Mouse (Mus musculus) limb, embryonic 14.5 days (tissue): ENCODE measurements around the gene Cep57. TPM values are rescaled to one million over a fixed set of nuclear protein-coding genes. Genes with fewer than 3 reads are reported as not detected.

Source experiments
- ATAC-seq: fragments of 200-750 bp; cut with Nextera tagmentation; 2 replicates; pipeline ENCODE4 v1.8.0; 2017; ENCODE audit warnings: low read depth, moderate number of reproducible peaks, moderate TSS enrichment; ENCODE audit not compliant: low FRiP score
- DNase-seq: peaks from one replicate; pipeline ENCODE4 v3.0.0-alpha.2; 2015; ENCODE audit warnings: low spot score
- H3K27ac ChIP-seq: fragments of 300-500 bp; sonication (generic); replicated peaks from 2 replicates; pipeline ENCODE4 v1.5.1; 2014; ENCODE audit warnings: low read depth, mild to moderate bottlenecking, low read length, moderate library complexity, mixed read lengths
- H3K27me3 ChIP-seq: fragments of 300-500 bp; sonication (generic); 2 replicates; pipeline ENCODE4 v1.6.1; 2014; ENCODE audit warnings: low read length, mixed read lengths; ENCODE audit not compliant: control insufficient read depth, insufficient read depth
- H3K36me3 ChIP-seq: fragments of 300-500 bp; sonication (generic); 2 replicates; pipeline ENCODE4 v1.6.1; 2014; ENCODE audit warnings: mild to moderate bottlenecking, low read length, moderate library complexity, mixed read lengths; ENCODE audit not compliant: control insufficient read depth, insufficient read depth
- H3K4me1 ChIP-seq: fragments of 300-500 bp; sonication (generic); 2 replicates; pipeline ENCODE4 v1.6.1; 2014; ENCODE audit warnings: antibody characterized with exemption, low read length, mixed read lengths; ENCODE audit not compliant: control insufficient read depth, insufficient read depth
- H3K4me2 ChIP-seq: fragments of 300-500 bp; sonication (generic); replicated peaks from 2 replicates; pipeline ENCODE4 v1.6.1; 2014; ENCODE audit warnings: low read depth, mild to moderate bottlenecking, low read length, moderate library complexity; ENCODE audit not compliant: severe bottlenecking
- H3K4me3 ChIP-seq: fragments of 300-500 bp; sonication (generic); replicated peaks from 2 replicates; pipeline ENCODE4 v1.5.1; 2014; ENCODE audit warnings: low read length
- H3K9ac ChIP-seq: fragments of 300-500 bp; sonication (generic); 2 replicates; pipeline ENCODE4 v1.6.1; 2014; ENCODE audit warnings: mild to moderate bottlenecking, low read depth, low read length, moderate library complexity; ENCODE audit not compliant: severe bottlenecking
- H3K9me3 ChIP-seq: fragments of 300-500 bp; sonication (generic); 2 replicates; pipeline ENCODE4 v1.6.1; 2016; ENCODE audit warnings: low read length; ENCODE audit not compliant: control insufficient read depth
- POLR2A ChIP-seq: fragments of 200-500 bp; IDR thresholded peaks from 2 replicates; pipeline ENCODE4 v1.8.0; 2012; ENCODE audit warnings: inconsistent platforms, mild to moderate bottlenecking, moderate library complexity, borderline replicate concordance; ENCODE audit not compliant: insufficient read depth, insufficient read length; ENCODE audit errors: extremely low read depth
- WGBS: fragments of 180-500 bp; shearing (Covaris S2); extraction: QIAGEN DNeasy Blood & Tissue Kit; methylation state at CpG from one replicate; pipeline ENCODE4 v1.1.7; 2014; 5-methylcytosine and 5-hydroxymethylcytosine counted together
- polyA plus RNA-seq, 2 experiments: library from polyadenylated mRNA; depleted of rRNA in 1 of 2; stranded (reverse) in 1 of 2; unstranded in 1 of 2; fragments of >200 nt; fragmentation: Nextera tagmentation in 1 of 2; extraction: Ambion mirVana in 1 of 2; gene quantifications; 2 replicates each; pipeline versions ENCODE4 v1.2.1 to v1.2.3; 2012 to 2014

Cep57 gene
- polyA plus RNA-seq, 2 experiments = 46.9 to 53.1 TPM

DNA sequence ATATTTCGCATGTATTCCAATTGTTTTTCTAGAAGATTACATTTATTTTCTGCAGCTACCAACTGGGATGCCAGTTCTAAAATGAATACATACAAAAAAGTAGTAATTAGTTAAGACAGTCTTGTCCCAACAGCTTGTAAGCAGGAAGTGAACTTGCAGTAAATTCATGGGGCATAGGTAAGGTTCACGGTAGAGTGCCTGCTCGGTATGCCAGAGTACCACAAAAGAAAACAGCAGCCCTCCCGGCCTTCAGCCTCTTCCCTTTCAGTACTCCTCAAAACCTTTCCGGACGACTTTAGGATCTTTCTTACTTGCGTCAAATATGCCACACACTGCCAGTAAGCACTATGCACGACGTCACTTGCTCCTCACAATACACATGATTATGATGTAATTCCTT, 8.5 kb downstream of the Cep57 start:
- DNase-seq (no peak), ATAC-seq (no peak)
- 91% methylated on average over 9 of the region's 9 CpGs for WGBS
- H3K9me3 ChIP-seq = no peaks in the 10 kb centered on the region
- no peaks in the 10 kb centered on the region for H3K27me3 ChIP-seq
- H3K9ac ChIP-seq = no peak overlapping the region
- H3K36me3 ChIP-seq = peaks cover 76% of the 10 kb centered on the region
- no peak overlapping the region for H3K4me3 ChIP-seq
- H3K4me2 ChIP-seq = no peak overlapping the region
- no peak overlapping the region for H3K27ac ChIP-seq
- no peaks in the 10 kb centered on the region for H3K4me1 ChIP-seq
- no peak for TF ChIP-seq POLR2A

DNA sequence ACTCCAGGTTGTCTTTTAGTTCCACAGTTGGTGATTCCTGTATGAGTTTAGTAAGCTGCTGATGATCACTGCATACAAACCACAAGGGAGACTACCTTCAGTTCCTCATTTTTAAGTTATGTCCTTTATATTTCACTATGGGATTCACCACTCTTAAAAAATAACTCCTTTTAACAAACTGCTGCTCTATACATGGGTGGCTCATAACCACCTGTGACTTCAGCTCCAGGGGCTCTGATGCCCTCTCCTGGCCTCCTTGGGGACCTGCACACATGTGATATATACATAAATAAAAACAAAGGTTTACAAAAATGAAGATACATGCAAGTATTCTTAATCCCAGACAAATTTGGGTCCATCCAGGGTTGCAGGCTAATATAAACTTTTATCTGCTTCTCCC, 17.0 kb downstream of the Cep57 start:
- no peak for TF ChIP-seq POLR2A

DNA sequence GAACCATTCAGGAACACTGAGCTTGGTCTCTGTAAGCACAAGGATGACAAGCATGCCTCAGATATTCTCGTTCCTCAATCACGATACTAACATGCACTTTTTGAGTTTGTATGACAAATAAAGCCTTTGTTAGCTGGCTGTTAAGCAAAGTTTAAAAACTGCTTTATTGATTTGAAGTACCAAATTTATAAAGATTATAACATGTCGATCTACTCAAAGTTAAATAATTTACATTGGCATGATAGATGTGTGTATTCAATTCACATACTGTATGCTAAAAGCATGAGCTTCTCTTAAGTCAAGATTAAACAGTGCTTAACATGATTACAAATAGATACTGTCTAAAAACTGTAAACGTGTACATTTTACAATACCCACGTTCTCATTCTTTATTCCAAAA, 19.2 kb downstream of the Cep57 start:
- H3K27ac ChIP-seq = no peak overlapping the region
- no peaks in the 10 kb centered on the region for H3K4me1 ChIP-seq
- no peaks in the 10 kb centered on the region for H3K27me3 ChIP-seq
- no peak overlapping the region for H3K4me2 ChIP-seq
- H3K36me3 ChIP-seq = peaks cover 84% of the 10 kb centered on the region
- WGBS = 92% methylated on average over 5 of the region's 5 CpGs
- no peak overlapping the region for H3K4me3 ChIP-seq
- ATAC-seq (no peak), DNase-seq (no peak)
- no peak for TF ChIP-seq POLR2A
- no peak overlapping the region for H3K9ac ChIP-seq
- no peaks in the 10 kb centered on the region for H3K9me3 ChIP-seq

More for the DNA sequence above, 17.0 kb downstream of the Cep57 start:
- Histone ChIP-seq H3K27ac (no peak overlapping the region), H3K4me3 (no peak overlapping the region), H3K27me3 (no peaks in the 10 kb centered on the region), H3K4me2 (no peak overlapping the region), H3K36me3 (peaks cover 85% of the 10 kb centered on the region), H3K9ac (no peak overlapping the region), H3K4me1 (no peaks in the 10 kb centered on the region), H3K9me3 (no peaks in the 10 kb centered on the region)
- no peak for DNase-seq
- ATAC-seq = no peak

DNA sequence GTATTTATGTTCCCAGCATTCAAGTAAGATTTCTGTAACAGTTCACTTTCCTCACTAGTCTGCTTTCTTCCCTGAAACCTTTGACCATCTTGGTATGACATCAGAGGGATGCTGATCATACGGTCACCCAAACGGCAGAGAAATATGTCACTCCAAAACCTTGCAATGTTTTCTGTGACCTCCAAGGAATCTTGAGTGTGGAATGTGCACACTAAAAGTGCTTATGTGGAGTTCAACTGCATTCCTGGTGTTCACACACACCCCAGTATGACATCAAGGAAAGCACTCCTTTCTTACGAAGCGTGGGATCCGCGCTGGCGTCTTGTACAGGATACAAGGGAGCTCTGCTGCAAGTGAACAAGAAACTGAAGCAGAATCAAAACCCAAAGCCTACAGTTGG, 20.1 kb downstream of the Cep57 start:
- no peak overlapping the region for H3K9ac ChIP-seq
- H3K36me3 ChIP-seq = peaks cover 84% of the 10 kb centered on the region
- no peak for TF ChIP-seq POLR2A
- no peak overlapping the region for H3K4me2 ChIP-seq
- no peaks in the 10 kb centered on the region for H3K27me3 ChIP-seq
- H3K27ac ChIP-seq = no peak overlapping the region
- H3K9me3 ChIP-seq = no peaks in the 10 kb centered on the region
- H3K4me1 ChIP-seq = no peaks in the 10 kb centered on the region
- 92% methylated on average over 7 of the region's 7 CpGs for WGBS
- H3K4me3 ChIP-seq = no peak overlapping the region
- ATAC-seq (no peak), DNase-seq (no peak)

DNA sequence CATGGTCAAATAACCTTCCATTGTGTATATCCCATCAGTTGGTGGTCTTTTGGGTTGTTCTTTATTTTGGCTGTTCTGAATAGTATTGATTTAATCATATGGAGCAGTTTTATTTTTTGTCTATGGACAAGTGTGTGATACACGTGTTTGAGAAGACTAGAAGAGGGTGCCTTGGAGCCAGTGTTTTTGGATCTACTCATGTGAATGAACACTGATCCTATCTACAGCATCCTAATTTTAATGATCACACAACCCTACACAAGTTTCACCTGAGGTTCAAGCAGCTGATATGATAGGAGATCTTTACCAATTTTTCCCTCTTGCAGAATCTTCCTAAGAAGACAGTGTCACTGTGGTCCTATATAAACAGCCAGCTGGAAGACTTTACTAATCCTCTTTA, 22.4 kb downstream of the Cep57 start:
- ATAC-seq (no peak), DNase-seq (no peak)
- Histone ChIP-seq H3K9ac (no peak overlapping the region), H3K36me3 (peaks cover 74% of the 10 kb centered on the region), H3K27ac (no peak overlapping the region), H3K27me3 (no peaks in the 10 kb centered on the region), H3K4me2 (no peak overlapping the region), H3K4me3 (no peak overlapping the region), H3K4me1 (no peaks in the 10 kb centered on the region), H3K9me3 (no peaks in the 10 kb centered on the region)
- TF ChIP-seq POLR2A = no peak
- 87% methylated on average over 1 of the region's 1 CpGs for WGBS

DNA sequence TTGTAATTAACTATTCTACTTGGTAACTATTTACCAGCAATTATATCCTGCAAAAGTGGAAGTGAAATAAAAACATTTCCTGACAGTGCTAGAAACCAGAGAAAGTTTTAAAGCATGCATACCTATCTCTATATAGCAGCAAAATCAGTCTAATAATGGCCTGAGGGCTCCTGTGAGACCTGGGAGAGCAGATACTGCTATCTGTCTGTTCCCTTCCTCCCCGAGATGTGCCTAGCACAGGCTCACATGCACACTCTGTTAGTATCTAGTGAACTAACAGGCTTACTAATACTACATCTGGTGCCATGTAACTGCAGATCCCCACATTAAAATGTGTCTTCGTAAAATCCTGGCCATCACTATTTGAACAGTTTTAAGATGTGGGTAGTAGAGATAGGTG, 32.2 kb downstream of the Cep57 start:
- no peak for DNase-seq
- Histone ChIP-seq H3K36me3 (peaks cover 66% of the 10 kb centered on the region), H3K4me1 (no peaks in the 10 kb centered on the region), H3K9ac (no peak overlapping the region), H3K9me3 (no peaks in the 10 kb centered on the region), H3K4me3 (no peak overlapping the region), H3K27me3 (no peaks in the 10 kb centered on the region), H3K4me2 (no peak overlapping the region), H3K27ac (no peak overlapping the region)
- no peak for TF ChIP-seq POLR2A
- no peak for ATAC-seq
- WGBS = 78% methylated on average over 2 of the region's 2 CpGs
